In the genomic region with DNA sequence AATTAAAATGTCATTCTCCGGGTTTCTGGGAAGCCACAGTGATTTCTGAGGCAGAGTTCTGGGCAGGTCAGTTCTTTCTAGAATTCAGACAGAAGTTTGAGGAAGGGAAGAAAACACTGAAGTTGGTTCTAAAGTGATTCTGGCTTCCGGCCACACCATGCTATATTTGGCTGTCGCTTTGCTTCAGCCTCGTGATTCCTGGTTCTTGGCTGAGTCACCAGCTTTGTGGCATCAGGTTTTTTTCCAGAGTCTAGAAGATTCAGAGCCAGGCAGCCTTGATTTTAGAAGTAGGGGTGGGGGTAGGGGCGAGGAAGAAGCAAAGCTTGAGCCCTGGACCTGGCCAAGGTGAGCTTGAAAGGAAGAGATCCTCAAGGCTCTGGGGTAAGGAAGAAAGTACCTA, we compare ENCODE assay signal across 8 mouse cellular contexts. TPM values are rescaled to one million over a fixed set of nuclear protein-coding genes. Genes with fewer than 3 reads are reported as not detected.
DNase-seq lines count a peak whose midpoint lies in the region; ATAC-seq and TF ChIP-seq lines count a peak whose summit lies in the region.

No protein-coding gene starts in this region.

- no peak for TF ChIP-seq POLR2A in liver, adult 2 months (IDR thresholded peaks at IDR 0.05; ENCODE audit: extremely low read depth, insufficient read depth, low read length)
- no peak for TF ChIP-seq POLR2A in bone marrow macrophage, adult 2 months (IDR thresholded peaks at IDR 0.05; ENCODE audit: borderline replicate concordance, low read depth, low read length)
- TF ChIP-seq POLR2A in myocyte (IDR thresholded peaks at IDR 0.05; ENCODE audit: insufficient read length, low read depth) = no peak

- H3K36me3 ChIP-seq in liver, adult 2 months (ENCODE audit: control insufficient read depth, insufficient read depth, low read length) = peaks cover 10% of the 10 kb centered on the region
- H3K36me3 ChIP-seq in hindbrain, postnatal 0 days (ENCODE audit: insufficient read depth, low read length) = no peaks in the 10 kb centered on the region
- peaks cover 10% of the 10 kb centered on the region for H3K36me3 ChIP-seq in myocyte (ENCODE audit: control insufficient read depth, insufficient read depth)

- H3K4me3 ChIP-seq in liver, adult 2 months (ENCODE audit: insufficient read depth, low read depth, low read length) = no peak overlapping the region
- H3K4me3 ChIP-seq in bone marrow macrophage, adult 2 months (ENCODE audit: insufficient read depth, low read length) = peak overlapping the region; percentile 50
- peak overlapping the region; percentile 69 for H3K4me3 ChIP-seq in gastrocnemius, adult 2 months
- no peak overlapping the region for H3K4me3 ChIP-seq in hindbrain, postnatal 0 days (ENCODE audit: low read length)
- H3K4me3 ChIP-seq in myocyte = peak overlapping the region; percentile 100

- TF ChIP-seq CTCF in liver, adult 2 months (IDR thresholded peaks at IDR 0.05; ENCODE audit: low read depth, low read length) = no peak
- TF ChIP-seq CTCF in bone marrow macrophage, adult 2 months (IDR thresholded peaks at IDR 0.05; ENCODE audit: low read depth, low read length) = no peak
- no peak for TF ChIP-seq CTCF in gastrocnemius, adult 2 months (IDR thresholded peaks at IDR 0.05)
- no peak for TF ChIP-seq CTCF in hindbrain, postnatal 0 days (IDR thresholded peaks at IDR 0.05; ENCODE audit: low read depth)

- H3K27ac ChIP-seq in liver, adult 2 months (replicated peaks; ENCODE audit: insufficient read depth, low read depth, low read length) = peak overlapping the region; percentile 97
- H3K27ac ChIP-seq in bone marrow macrophage, adult 2 months (ENCODE audit: insufficient read depth, low read depth, low read length) = peak overlapping the region; percentile 100
- H3K27ac ChIP-seq in gastrocnemius, adult 2 months = peak overlapping the region; percentile 98
- H3K27ac ChIP-seq in hindbrain, postnatal 0 days = peak overlapping the region; percentile 99

- H3K4me2 ChIP-seq in hindbrain, postnatal 0 days (ENCODE audit: low read depth, low read length) = no peak overlapping the region
- H3K4me2 ChIP-seq in myocyte (ENCODE audit: low read depth) = peak overlapping the region; percentile 97

- DNase-seq in liver, adult 2 months (ENCODE audit: extremely low read depth, low read depth, low spot score) = peak; percentile 87
- no peak for DNase-seq in liver
- DNase-seq in gastrocnemius, adult 2 months = peak; percentile 84
- DNase-seq in hindbrain, postnatal 0 days (ENCODE audit: low spot score) = peak; percentile 66
- DNase-seq in left cerebral cortex, adult 18-20 months (ENCODE audit: low spot score in 2 of 2) = peak; percentile 84 to 88
- no peak for DNase-seq in retina, postnatal 1 day

- H3K27me3 ChIP-seq in liver, adult 2 months (ENCODE audit: control insufficient read depth, insufficient read depth, low read length) = no peaks in the 10 kb centered on the region
- H3K27me3 ChIP-seq in hindbrain, postnatal 0 days (ENCODE audit: insufficient read depth, low read length) = no peaks in the 10 kb centered on the region
- H3K27me3 ChIP-seq in myocyte (ENCODE audit: control insufficient read depth, insufficient read depth, insufficient read length) = no peaks in the 10 kb centered on the region

- no peaks in the 10 kb centered on the region for H3K9me3 ChIP-seq in hindbrain, postnatal 0 days (ENCODE audit: low read length)

- no peak overlapping the region for H3ac ChIP-seq in myocyte (ENCODE audit: control insufficient read depth, insufficient read length)

- peak overlapping the region; percentile 66 for H3K9ac ChIP-seq in liver, adult 2 months (ENCODE audit: low read depth, low read length)
- no peak overlapping the region for H3K9ac ChIP-seq in hindbrain, postnatal 0 days (replicated peaks; ENCODE audit: low read length)

- intact Hi-C loops in gastrocnemius, adult 2 months (cut with DNase I) = no loop called here

- H3K79me2 ChIP-seq in liver, adult 2 months (ENCODE audit: control insufficient read depth, insufficient read depth, low read length) = peaks cover 12% of the 10 kb centered on the region
- H3K79me2 ChIP-seq in myocyte (ENCODE audit: control insufficient read depth, insufficient read depth) = peaks cover 26% of the 10 kb centered on the region

- WGBS in liver, adult 2 months = 11% methylated on average over 5 of the region's 5 CpGs
- 54% methylated on average over 5 of the region's 5 CpGs for WGBS in hindbrain, postnatal 0 days

- ATAC-seq in hindbrain, postnatal 0 days = no peak

- H3K4me1 ChIP-seq in liver, adult 2 months (ENCODE audit: control insufficient read depth, insufficient read depth, low read length) = peaks cover 16% of the 10 kb centered on the region
- H3K4me1 ChIP-seq in bone marrow macrophage, adult 2 months (ENCODE audit: control insufficient read depth, insufficient read depth, low read length) = peaks cover 33% of the 10 kb centered on the region
- peaks cover 18% of the 10 kb centered on the region for H3K4me1 ChIP-seq in hindbrain, postnatal 0 days (ENCODE audit: insufficient read depth, low read length)

TF ChIP-seq in myocyte, 11 proteins besides CTCF, POLR2A, EP300 and RAD21:
- TF ChIP-seq USF1 (IDR thresholded peaks at IDR 0.05; ENCODE audit: low read depth) (peak; percentile 65), MYOG (IDR thresholded peaks at IDR 0.05; ENCODE audit: control insufficient read depth in 1 of 3, insufficient read depth in 1 of 3, insufficient read length in 2 of 3, low read depth in 2 of 3) (no peak), TCF12 (IDR thresholded peaks at IDR 0.05; ENCODE audit: insufficient read depth, poor library complexity, severe bottlenecking) (peak; percentile 2), MAX (IDR thresholded peaks at IDR 0.05; ENCODE audit: low read depth) (peak; percentile 7), CEBPB (IDR thresholded peaks at IDR 0.05; ENCODE audit: insufficient read depth, poor library complexity, severe bottlenecking) (no peak), SRF (IDR thresholded peaks at IDR 0.05; ENCODE audit: control insufficient read depth, insufficient read length, low read depth) (peak; percentile 97)
TF ChIP-seq in myocyte: peak in this region for 4.

RNA-seq across cellular contexts. Expression of gene Ubc, which starts 1.6 kb away (rescaled TPM):
- total RNA-seq in liver, adult 2 months (2014; rRNA removed) = 634 and 1,049 TPM in 2 replicates
- polyA plus RNA-seq in liver, adult 2 months (2012; rRNA removed) = 990 and 1,297 TPM in 2 replicates
- polyA plus RNA-seq in bone marrow macrophage, adult 2 months (2012; ENCODE audit: insufficient read depth, insufficient read length, missing spikeins) = 808 and 810 TPM in 2 replicates
- total RNA-seq in gastrocnemius, adult 2 months (2021) = 1,000 to 10,000 TPM; 1,479 to 2,293 TPM
- 911 and 1,042 TPM in 2 replicates for total RNA-seq in hindbrain, postnatal 0 days (2014; rRNA removed)
- polyA plus RNA-seq in hindbrain, postnatal 0 days (2015; fragmentation: Nextera tagmentation; extraction: Ambion mirVana) = 1,155 and 1,219 TPM in 2 replicates
- total RNA-seq in left cerebral cortex, adult 18-20 months (2021) = 100 to 1,000 TPM; 771 to 830 TPM
- 878 TPM for polyA plus RNA-seq in myocyte (2012; fragmentation: generic; extraction: Trizol)

RNA-seq across cellular contexts. Expression of gene Gm10382, which starts 2.5 kb away (rescaled TPM):
- 0.13 TPM in 1 of 2 replicates, not detected in the other for total RNA-seq in liver, adult 2 months (2014; rRNA removed)
- polyA plus RNA-seq in liver, adult 2 months (2012; rRNA removed) = 0.16 and 0.24 TPM in 2 replicates
- not detected in 2 replicates for polyA plus RNA-seq in bone marrow macrophage, adult 2 months (2012; ENCODE audit: insufficient read depth, insufficient read length, missing spikeins)
- total RNA-seq in gastrocnemius, adult 2 months (2021) = not detected
- total RNA-seq in hindbrain, postnatal 0 days (2014; rRNA removed) = 1.3 TPM in 1 of 2 replicates, not detected in the other
- 0.48 and 0.66 TPM in 2 replicates for polyA plus RNA-seq in hindbrain, postnatal 0 days (2015; fragmentation: Nextera tagmentation; extraction: Ambion mirVana)
- under 1 TPM; 0.28 to 0.40 TPM for total RNA-seq in left cerebral cortex, adult 18-20 months (2021)
- polyA plus RNA-seq in myocyte (2012; fragmentation: generic; extraction: Trizol) = 1.9 TPM

RNA-seq across cellular contexts. Expression of gene Dhx37, which starts 42.3 kb away (rescaled TPM):
- 3.8 and 5.6 TPM in 2 replicates for total RNA-seq in liver, adult 2 months (2014; rRNA removed)
- 12.0 and 14.0 TPM in 2 replicates for polyA plus RNA-seq in liver, adult 2 months (2012; rRNA removed)
- polyA plus RNA-seq in bone marrow macrophage, adult 2 months (2012; ENCODE audit: insufficient read depth, insufficient read length, missing spikeins) = 13.1 and 18.4 TPM in 2 replicates
- 1 to 10 TPM; 4.3 to 4.4 TPM for total RNA-seq in gastrocnemius, adult 2 months (2021)
- 15.8 and 27.5 TPM in 2 replicates for total RNA-seq in hindbrain, postnatal 0 days (2014; rRNA removed)
- polyA plus RNA-seq in hindbrain, postnatal 0 days (2015; fragmentation: Nextera tagmentation; extraction: Ambion mirVana) = 8.0 and 9.8 TPM in 2 replicates
- total RNA-seq in left cerebral cortex, adult 18-20 months (2021) = 10 to 100 TPM; 11.9 to 14.6 TPM
- 17.2 TPM for polyA plus RNA-seq in myocyte (2012; fragmentation: generic; extraction: Trizol)

RNA-seq across cellular contexts. Expression of gene Bri3bp, which starts 49.8 kb away (rescaled TPM):
- total RNA-seq in liver, adult 2 months (2014; rRNA removed) = 7.7 and 8.8 TPM in 2 replicates
- 18.3 and 23.0 TPM in 2 replicates for polyA plus RNA-seq in liver, adult 2 months (2012; rRNA removed)
- polyA plus RNA-seq in bone marrow macrophage, adult 2 months (2012; ENCODE audit: insufficient read depth, insufficient read length, missing spikeins) = 11.6 and 11.8 TPM in 2 replicates
- 1 to 10 TPM; 2.5 to 3.9 TPM for total RNA-seq in gastrocnemius, adult 2 months (2021)
- 89.3 and 91.2 TPM in 2 replicates for total RNA-seq in hindbrain, postnatal 0 days (2014; rRNA removed)
- polyA plus RNA-seq in hindbrain, postnatal 0 days (2015; fragmentation: Nextera tagmentation; extraction: Ambion mirVana) = 41.7 and 44.2 TPM in 2 replicates
- total RNA-seq in left cerebral cortex, adult 18-20 months (2021) = 10 to 100 TPM; 91.8 to 96.3 TPM
- 24.8 TPM for polyA plus RNA-seq in myocyte (2012; fragmentation: generic; extraction: Trizol)

RNA-seq across cellular contexts. Expression of gene Scarb1, which starts 50.7 kb away (rescaled TPM):
- 72.4 and 108 TPM in 2 replicates for total RNA-seq in liver, adult 2 months (2014; rRNA removed)
- polyA plus RNA-seq in liver, adult 2 months (2012; rRNA removed) = 189 and 223 TPM in 2 replicates
- polyA plus RNA-seq in bone marrow macrophage, adult 2 months (2012; ENCODE audit: insufficient read depth, insufficient read length, missing spikeins) = 101 and 120 TPM in 2 replicates
- 10 to 100 TPM; 11.8 to 16.9 TPM for total RNA-seq in gastrocnemius, adult 2 months (2021)
- total RNA-seq in hindbrain, postnatal 0 days (2014; rRNA removed) = 70.3 and 71.7 TPM in 2 replicates
- polyA plus RNA-seq in hindbrain, postnatal 0 days (2015; fragmentation: Nextera tagmentation; extraction: Ambion mirVana) = 53.9 and 56.1 TPM in 2 replicates
- 10 to 100 TPM; 27.4 to 29.2 TPM for total RNA-seq in left cerebral cortex, adult 18-20 months (2021)
- polyA plus RNA-seq in myocyte (2012; fragmentation: generic; extraction: Trizol) = 28.6 TPM

Comparison
In these comparisons a context has a peak if more than half of its experiments do, and no peak if none do; other contexts are left out.
1. DNase-seq: peak in liver, adult 2 months (single experiment), gastrocnemius, adult 2 months (single experiment), hindbrain, postnatal 0 days (single experiment) and left cerebral cortex, adult 18-20 months (2 of 2); none in liver (single experiment) and retina, postnatal 1 day (single experiment).
2. H3K4me3 ChIP-seq: peak in bone marrow macrophage, adult 2 months (single experiment), gastrocnemius, adult 2 months (single experiment) and myocyte (single experiment); none in liver, adult 2 months (single experiment) and hindbrain, postnatal 0 days (single experiment).
3. Peak in every context shown above with its lines, with median percentiles within 50 percentile points of each other: H3K27ac ChIP-seq.